Mouse (Mus musculus): Measurements from ENCODE around the gene Olfr574.
A peak's percentile ranks its signal among the peaks of the same experiment; 100 is the strongest.

The Olfr574 gene

DNA sequence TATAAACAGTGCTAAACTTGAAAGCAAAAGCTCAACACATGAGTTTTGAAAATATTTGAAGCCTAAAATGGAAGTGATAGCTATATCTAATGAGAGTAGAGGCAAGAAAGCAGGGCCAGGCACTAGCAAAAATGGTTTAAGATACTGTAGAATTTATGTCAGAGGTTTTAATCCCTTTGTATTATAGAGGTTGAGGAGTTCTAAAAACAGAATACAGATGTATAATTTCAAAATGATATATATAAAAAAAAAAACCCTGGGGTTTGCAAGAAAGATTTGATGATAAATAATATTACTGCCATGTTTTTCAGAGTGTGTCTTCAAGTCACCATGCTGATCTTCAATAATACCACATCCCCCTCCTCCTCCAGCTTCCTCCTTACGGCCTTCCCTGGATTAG is at the start of gene Olfr574:
TSS of gene Olfr574 (plus strand) at position 301 of the 400 bp plus-strand sequence.
- no peak for DNase-seq (ENCODE audit: low read depth)

- DNase-seq (ENCODE audit: low read depth), result no peak
These were observed 33.0 kb upstream of the Olfr574 start for GRCm38 (mm10) chr7:102915261-102915660.

- DNase-seq (ENCODE audit: low read depth), result no peak
These were observed 31.9 kb upstream of the Olfr574 start for GRCm38 (mm10) chr7:102916405-102916804.

GRCm38 (mm10) chr7:102917032-102917875 is 31.0 kb upstream of the Olfr574 start, which contains the start of gene Olfr571:
Olfr571 (minus strand) TSS chr7:102917536.
- no peak for DNase-seq (ENCODE audit: low read depth)

- peak; percentile 43 for DNase-seq (ENCODE audit: low read depth)
These were observed 28.6 kb upstream of the Olfr574 start for GRCm38 (mm10) chr7:102919632-102920031.

- DNase-seq (ENCODE audit: low read depth), result no peak
These were observed 24.2 kb upstream of the Olfr574 start, which contains the start of gene Olfr572 for GRCm38 (mm10) chr7:102924109-102924508. Olfr572 (plus strand) TSS chr7:102924409.

DNA sequence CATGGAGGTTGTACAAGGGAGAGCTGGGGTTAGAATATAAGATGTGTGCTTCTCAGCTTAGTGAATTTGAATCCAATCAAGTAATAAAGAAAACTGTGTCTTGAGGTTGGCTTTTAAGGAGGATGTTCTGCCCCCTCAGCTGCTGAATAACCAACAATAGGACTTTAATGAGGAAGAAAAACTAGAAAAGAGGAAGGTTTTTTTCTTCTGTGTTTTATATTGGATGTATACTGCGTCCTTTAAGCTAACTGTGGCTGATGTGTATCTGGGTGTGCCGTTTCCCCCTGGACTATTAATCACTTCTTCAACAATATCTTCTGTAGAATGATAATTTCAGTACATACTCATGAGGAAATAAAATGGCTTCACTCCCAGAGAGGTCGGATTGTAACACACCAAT is 21.2 kb upstream of the Olfr574 start:
- DNase-seq (ENCODE audit: low read depth), result no peak

GRCm38 (mm10) chr7:102942475-102942874 is 5.8 kb upstream of the Olfr574 start, which contains the start of gene Olfr573-ps1:
Olfr573-ps1 (minus strand) TSS chr7:102942575.
- DNase-seq (ENCODE audit: low read depth), result no peak

DNA sequence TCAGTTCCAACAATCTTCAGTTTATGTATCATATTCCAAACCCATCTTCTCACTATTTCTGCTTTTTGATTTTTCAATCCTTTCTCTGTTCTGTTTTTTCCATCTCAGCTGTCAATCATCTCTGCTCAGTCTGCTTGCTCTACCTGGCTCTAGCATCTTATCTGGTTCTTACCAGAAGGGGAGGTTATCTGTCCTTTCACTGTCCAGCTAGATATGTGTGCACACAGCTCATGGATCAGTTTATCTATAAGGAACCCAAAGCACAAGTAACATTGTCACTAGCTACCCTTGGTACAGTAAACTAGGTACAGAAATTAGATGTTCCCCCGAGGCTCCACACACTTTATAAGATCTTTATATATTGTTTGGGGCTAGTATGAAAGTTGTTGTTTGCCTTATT is 4.8 kb upstream of the Olfr574 start:
- DNase-seq (ENCODE audit: low read depth), result no peak

DNA sequence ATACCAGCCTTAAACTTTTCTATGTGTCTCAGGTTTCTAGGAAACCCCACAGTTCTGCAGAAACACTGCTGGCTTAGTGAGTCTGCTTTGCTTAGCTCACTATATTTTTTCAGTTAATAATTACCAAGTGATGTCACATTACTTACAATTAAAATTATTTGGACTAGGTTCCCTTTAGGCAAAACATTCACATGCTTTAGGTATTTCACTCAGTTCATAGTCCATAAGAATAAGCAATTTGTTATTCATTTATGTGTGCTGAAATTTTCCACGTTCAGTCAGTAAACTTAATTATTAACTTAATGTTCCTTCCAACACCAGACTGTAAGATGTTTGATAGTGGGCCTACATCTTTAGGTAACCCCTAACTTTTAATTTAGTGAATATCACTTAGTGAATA is 2.5 kb downstream of the Olfr574 start:
- no peak for DNase-seq (ENCODE audit: low read depth)

- DNase-seq (ENCODE audit: low read depth), result no peak
These were observed 9.9 kb downstream of the Olfr574 start for GRCm38 (mm10) chr7:102958137-102958536.

- DNase-seq (ENCODE audit: low read depth), result no peak
These were observed 10.3 kb downstream of the Olfr574 start, which contains the start of gene Olfr575 for GRCm38 (mm10) chr7:102958593-102958992. Olfr575 (minus strand) TSS chr7:102958775.

DNA sequence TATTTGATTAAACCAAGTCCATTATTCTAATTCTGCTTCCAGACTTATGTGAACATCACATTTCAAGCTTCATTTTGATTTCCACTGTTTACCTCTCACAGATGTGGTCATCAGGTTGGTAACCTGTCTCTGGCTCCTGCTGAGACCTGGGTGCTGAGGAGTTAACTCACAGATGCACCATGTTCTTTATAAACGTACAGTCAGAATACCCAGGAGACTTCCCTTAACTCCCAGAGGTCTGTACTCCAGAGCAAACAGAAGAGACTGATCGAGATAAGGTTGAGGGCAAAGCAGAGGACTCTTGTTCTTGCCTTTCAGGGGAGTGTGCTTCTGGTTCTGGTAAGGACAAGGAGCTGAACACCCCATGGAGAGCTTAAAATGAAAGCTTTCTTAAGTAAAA is 14.1 kb downstream of the Olfr574 start, which contains the start of gene Olfr576:
TSS of gene Olfr576 (plus strand) at position 301 of the 400 bp plus-strand sequence.
- no peak for DNase-seq (ENCODE audit: low read depth)

DNA sequence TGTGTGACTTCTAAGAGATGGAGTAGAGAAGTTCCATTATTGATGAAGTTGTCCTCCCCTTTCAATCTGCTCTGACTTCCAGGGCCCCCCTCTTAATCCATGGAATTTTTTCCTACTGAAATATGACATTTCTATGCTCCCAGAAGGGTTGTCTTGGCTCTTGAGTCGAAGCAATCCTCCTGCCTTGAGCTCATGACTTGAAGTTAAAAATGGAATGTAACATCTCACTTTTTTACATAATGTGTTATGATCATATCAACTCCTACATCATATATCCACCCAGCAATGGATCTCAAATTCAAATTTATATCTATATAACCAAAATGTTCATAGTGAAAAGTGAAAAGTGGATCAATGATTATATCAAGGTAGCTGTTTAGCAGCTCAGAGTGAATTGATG is 26.1 kb downstream of the Olfr574 start:
- DNase-seq (ENCODE audit: low read depth), result no peak

- DNase-seq (ENCODE audit: low read depth), result no peak
These were observed 27.6 kb downstream of the Olfr574 start, which contains the start of gene Olfr577 for GRCm38 (mm10) chr7:102975843-102976242. Olfr577 (minus strand) TSS chr7:102975943.

GRCm38 (mm10) chr7:102989224-102989623 is 41.0 kb downstream of the Olfr574 start, which contains the start of gene Olfr578:
Olfr578 (minus strand) TSS chr7:102989324.
- no peak for DNase-seq (ENCODE audit: low read depth)

Data from naive thymus-derived CD4-positive, alpha-beta T cell, adult 2 months (primary cell).